Mouse (Mus musculus) right cerebral cortex, postnatal 4 days (tissue): ENCODE results near the gene Nos2.
"Not testable (repeated sequence)": the region's sequence is repeated elsewhere in the genome, so short reads cannot be mapped to it uniquely, and the experiment has no call there.

Experiments used
- DNase-seq: peaks from one replicate; pipeline ENCODE4 v3.0.0-alpha.2; 2022

Gene Nos2

GRCm38 (mm10) chr11:78959841-78960520, 39.4 kb downstream of the Nos2 start:
- peak; percentile 65 for DNase-seq

- no peak for DNase-seq
These were observed 40.6 kb downstream of the Nos2 start for GRCm38 (mm10) chr11:78961221-78961620.

GRCm38 (mm10) chr11:78967371-78967770, 46.8 kb downstream of the Nos2 start:
- peak; percentile 43 for DNase-seq

GRCm38 (mm10) chr11:78968121-78968520, 47.5 kb downstream of the Nos2 start:
- no peak for DNase-seq

- DNase-seq, result no peak
These were observed 50.5 kb downstream of the Nos2 start for GRCm38 (mm10) chr11:78971096-78971495.

- DNase-seq, result no peak
These were observed 51.2 kb downstream of the Nos2 start for GRCm38 (mm10) chr11:78971746-78972145.

GRCm38 (mm10) chr11:78972328-78972727, 51.7 kb downstream of the Nos2 start:
- no peak for DNase-seq

- DNase-seq, result no peak
These were observed 52.3 kb downstream of the Nos2 start for GRCm38 (mm10) chr11:78972811-78973351.

- no peak for DNase-seq
These were observed 53.0 kb downstream of the Nos2 start for GRCm38 (mm10) chr11:78973381-78974150.

- no peak for DNase-seq
These were observed 56.3 kb downstream of the Nos2 start for GRCm38 (mm10) chr11:78976731-78977510.

- no peak for DNase-seq
These were observed 57.8 kb downstream of the Nos2 start for GRCm38 (mm10) chr11:78978176-78979019.

GRCm38 (mm10) chr11:78980083-78980634, 59.6 kb downstream of the Nos2 start:
- no peak for DNase-seq

GRCm38 (mm10) chr11:78982042-78982441, 61.5 kb downstream of the Nos2 start:
- no peak for DNase-seq

GRCm38 (mm10) chr11:78982513-78983291, 62.1 kb downstream of the Nos2 start:
- no peak for DNase-seq

GRCm38 (mm10) chr11:78983539-78983938, 63.0 kb downstream of the Nos2 start:
- DNase-seq, result no peak

- DNase-seq, result no peak
These were observed 64.0 kb downstream of the Nos2 start, which contains the start of gene Lgals9 for GRCm38 (mm10) chr11:78984483-78985177. Lgals9 (minus strand) TSS chr11:78984946.

GRCm38 (mm10) chr11:78985505-78985904, 64.9 kb downstream of the Nos2 start:
- no peak for DNase-seq

- no peak for DNase-seq
These were observed 65.9 kb downstream of the Nos2 start for GRCm38 (mm10) chr11:78986311-78987002.

- not testable (repeated sequence) for DNase-seq
These were observed 68.6 kb downstream of the Nos2 start for GRCm38 (mm10) chr11:78989206-78989605.

- no peak for DNase-seq
These were observed 69.5 kb downstream of the Nos2 start for GRCm38 (mm10) chr11:78990096-78990495.
